Mouse (Mus musculus): ENCODE results near the gene Olfr1230.

The Olfr1230 gene

GRCm38 (mm10) chr2:89297168-89297567, at the start of gene Olfr1230:
Gene Olfr1230 (minus strand): TSS chr2:89297268.
- no peak for DNase-seq (ENCODE audit: low spot score)

GRCm38 (mm10) chr2:89342298-89342697, 45.2 kb upstream of the Olfr1230 start, which contains the start of gene Olfr1233:
Gene Olfr1233 (minus strand): TSS chr2:89342398.
- DNase-seq (ENCODE audit: low spot score), result no peak

GRCm38 (mm10) chr2:89329575-89329974, 32.5 kb upstream of the Olfr1230 start, which contains the start of gene Olfr1232:
Gene Olfr1232 (minus strand): TSS chr2:89329675.
- no peak for DNase-seq (ENCODE audit: low spot score)

GRCm38 (mm10) chr2:89306974-89307373, 9.9 kb upstream of the Olfr1230 start, which contains the start of gene Olfr1231:
Gene Olfr1231 (minus strand): TSS chr2:89307074.
- DNase-seq (ENCODE audit: low spot score), result no peak

GRCm38 (mm10) chr2:89287914-89288313, 9.2 kb downstream of the Olfr1230 start, which contains the start of gene Olfr1229:
Gene Olfr1229 (minus strand): TSS chr2:89288014.
- no peak for DNase-seq (ENCODE audit: low spot score)

GRCm38 (mm10) chr2:89253962-89254361, 43.1 kb downstream of the Olfr1230 start, which contains the start of gene Olfr1228:
Gene Olfr1228 (minus strand): TSS chr2:89254062.
- DNase-seq (ENCODE audit: low spot score), result no peak

Measured in urinary bladder, postnatal 14 days (tissue).